ENCODE assay signal across 12 mouse cellular contexts in genomic region chr5:144247906-144248585, GRCm38 (mm10). TPM values are rescaled to one million over a fixed set of nuclear protein-coding genes. Genes with fewer than 3 reads are reported as not detected.
DNase-seq lines count a peak whose midpoint lies in the region; ATAC-seq and TF ChIP-seq lines count a peak whose summit lies in the region.
"Had no signal": no experiment of that assay in that cellular context is flagged by ENCODE, and none has a peak within 500 bp of the region (broad histone marks: within the 10 kb centered on the region; RNA-seq: fewer than 3 reads in every experiment).

No protein-coding gene starts in this region.

- no peaks in the 10 kb centered on the region for H3K27me3 ChIP-seq in heart, adult 2 months (ENCODE audit: control insufficient read depth, insufficient read depth, low read length)
- no peaks in the 10 kb centered on the region for H3K27me3 ChIP-seq in heart, embryonic 10.5 days (ENCODE audit: insufficient read depth, poor library complexity, severe bottlenecking)
- no peaks in the 10 kb centered on the region for H3K27me3 ChIP-seq in intestine, embryonic 14.5 days (replicated peaks; ENCODE audit: control insufficient read depth, insufficient read depth, low read length)
- H3K27me3 ChIP-seq: neural tube, embryonic 13.5 days had no signal

- H3K27ac ChIP-seq in heart, adult 2 months = peak overlapping the region; percentile 26
- H3K27ac ChIP-seq in heart, embryonic 10.5 days = no peak overlapping the region
- H3K27ac ChIP-seq in intestine, embryonic 14.5 days (ENCODE audit: low read depth) = no peak overlapping the region; the same call in 1 of the 2 replicates
- H3K27ac ChIP-seq: liver, embryonic 14.5 days; neural tube, embryonic 13.5 days had no signal

- ATAC-seq in intestine, embryonic 14.5 days (replicated peaks; ENCODE audit: low FRiP score, low TSS enrichment, low read depth) = peak; percentile 56; the same call in 1 of the 2 replicates
- peak; percentile 69 for ATAC-seq in megakaryocyte progenitor cell, adult 5-6 weeks (replicated peaks; ENCODE audit: poor library complexity)
- no peak for ATAC-seq in CD4-positive, CD25-positive, alpha-beta regulatory T cell, adult 4 months
- no peak for ATAC-seq in erythroblast, adult 5-6 weeks (replicated peaks; ENCODE audit: low FRiP score, poor library complexity, severe bottlenecking)

- intact Hi-C loops in heart, adult 2 months (cut with DNase I) = no loop called here

- H3K4me2 ChIP-seq in intestine, embryonic 14.5 days (ENCODE audit: low read length) = no peak overlapping the region
- H3K4me2 ChIP-seq: neural tube, embryonic 13.5 days had no signal

- no peaks in the 10 kb centered on the region for H3K36me3 ChIP-seq in heart, adult 2 months (ENCODE audit: control insufficient read depth, insufficient read depth, low read length)
- no peaks in the 10 kb centered on the region; the same call in 1 of the 2 replicates for H3K36me3 ChIP-seq in heart, embryonic 10.5 days
- H3K36me3 ChIP-seq in intestine, embryonic 14.5 days (ENCODE audit: control insufficient read depth, insufficient read depth, low read length) = no peaks in the 10 kb centered on the region
- H3K36me3 ChIP-seq: neural tube, embryonic 13.5 days had no signal

- peaks cover 4% of the 10 kb centered on the region for H3K4me1 ChIP-seq in heart, adult 2 months (ENCODE audit: control insufficient read depth, insufficient read depth, low read length)
- peaks cover 7% of the 10 kb centered on the region; the same call in 1 of the 2 replicates for H3K4me1 ChIP-seq in heart, embryonic 10.5 days
- peaks cover 15% of the 10 kb centered on the region for H3K4me1 ChIP-seq in intestine, embryonic 14.5 days (replicated peaks; ENCODE audit: control insufficient read depth, insufficient read depth, low read length)
- H3K4me1 ChIP-seq: neural tube, embryonic 13.5 days had no signal

- 31% methylated on average over 10 of the region's 10 CpGs for WGBS in heart, adult 2 months
- WGBS in heart, embryonic 10.5 days = 63% methylated on average over 10 of the region's 10 CpGs
- 51% methylated on average over 10 of the region's 10 CpGs for WGBS in intestine, embryonic 14.5 days

- TF ChIP-seq POLR2A in heart, adult 2 months (IDR thresholded peaks at IDR 0.05; ENCODE audit: insufficient read depth, low read depth, low read length) = no peak

- no peak overlapping the region for H3K9ac ChIP-seq in heart, adult 2 months (ENCODE audit: low read depth, low read length)
- H3K9ac ChIP-seq in intestine, embryonic 14.5 days (ENCODE audit: low read length) = no peak overlapping the region
- H3K9ac ChIP-seq: liver, embryonic 14.5 days; neural tube, embryonic 13.5 days had no signal

- no peak overlapping the region for H3K4me3 ChIP-seq in heart, adult 2 months
- H3K4me3 ChIP-seq in heart, embryonic 10.5 days = no peak overlapping the region
- no peak overlapping the region for H3K4me3 ChIP-seq in intestine, embryonic 14.5 days (ENCODE audit: low read depth, low read length)
- H3K4me3 ChIP-seq: neural tube, embryonic 13.5 days had no signal

- H3K79me2 ChIP-seq in heart, adult 2 months (replicated peaks; ENCODE audit: control insufficient read depth, insufficient read depth, low read length) = no peaks in the 10 kb centered on the region

- peaks cover 4% of the 10 kb centered on the region; the same call in 1 of the 2 replicates for H3K9me3 ChIP-seq in heart, embryonic 10.5 days
- H3K9me3 ChIP-seq in intestine, embryonic 14.5 days (ENCODE audit: control insufficient read depth, low read length) = peaks cover 7% of the 10 kb centered on the region; the same call in 1 of the 2 replicates

- TF ChIP-seq CTCF in heart, adult 2 months (IDR thresholded peaks at IDR 0.05) = no peak

- peak in 1 of 2 experiments; percentile 64 for DNase-seq in heart, adult 2 months
- DNase-seq in heart, embryonic 10.5 days (ENCODE audit: low spot score) = no peak
- peak; percentile 53 for DNase-seq in adrenal gland, postnatal 14 days
- DNase-seq in intestine, embryonic 14.5 days (ENCODE audit: low spot score) = no peak
- DNase-seq in T-cell, adult 2 months (ENCODE audit: low spot score) = no peak
- DNase-seq: kidney, postnatal 25 days had no signal

- TF ChIP-seq EP300 in heart, adult 2 months (IDR thresholded peaks at IDR 0.05; ENCODE audit: insufficient read depth, low read depth, low read length) = peak; percentile 78; the same call in 1 of the 2 replicates

RNA-seq across cellular contexts. Expression of gene Bri3, which starts 3.8 kb away (rescaled TPM):
- 100 to 1,000 TPM; 129 to 152 TPM for total RNA-seq in heart, adult 2 months (2021)
- polyA plus RNA-seq in heart, adult 2 months (2012; rRNA removed) = 240 and 258 TPM in 2 replicates
- 104 and 110 TPM in 2 replicates for polyA plus RNA-seq in heart, embryonic 10.5 days (2016; fragmentation: Nextera tagmentation; extraction: Ambion mirVana)
- total RNA-seq in adrenal gland, postnatal 14 days (2021) = 123 and 128 TPM in 2 replicates
- 103 and 118 TPM in 2 replicates for polyA plus RNA-seq in intestine, embryonic 14.5 days (2014; fragmentation: Nextera tagmentation; extraction: Ambion mirVana)
- total RNA-seq in megakaryocyte progenitor cell, adult 5-6 weeks (2015) = 23.8 and 25.6 TPM in 2 replicates
- total RNA-seq in megakaryocyte progenitor cell, adult 5-6 weeks (2017) = 7.8 and 15.5 TPM in 2 replicates
- polyA plus RNA-seq in CD4-positive, CD25-positive, alpha-beta regulatory T cell, adult 4 months (2017; shearing (Covaris generic)) = 1 to 10 TPM; 2.6 to 5.2 TPM
- total RNA-seq in erythroblast, adult 5-6 weeks (2015; ENCODE audit: low replicate concordance) = 1.9 and 9.0 TPM in 2 replicates
- total RNA-seq in erythroblast, adult 5-6 weeks (2017; ENCODE audit: low replicate concordance) = 7.6 and 19.7 TPM in 2 replicates

RNA-seq across cellular contexts. Expression of gene Tecpr1, which starts 24.6 kb away (rescaled TPM):
- total RNA-seq in heart, adult 2 months (2021) = 10 to 100 TPM; 24.2 to 27.6 TPM
- 33.7 and 34.9 TPM in 2 replicates for polyA plus RNA-seq in heart, adult 2 months (2012; rRNA removed)
- 15.1 and 18.7 TPM in 2 replicates for polyA plus RNA-seq in heart, embryonic 10.5 days (2016; fragmentation: Nextera tagmentation; extraction: Ambion mirVana)
- 79.1 and 89.2 TPM in 2 replicates for total RNA-seq in adrenal gland, postnatal 14 days (2021)
- 18.9 and 19.4 TPM in 2 replicates for polyA plus RNA-seq in intestine, embryonic 14.5 days (2014; fragmentation: Nextera tagmentation; extraction: Ambion mirVana)
- 2.0 and 2.3 TPM in 2 replicates for total RNA-seq in megakaryocyte progenitor cell, adult 5-6 weeks (2015)
- 2.1 and 2.5 TPM in 2 replicates for total RNA-seq in megakaryocyte progenitor cell, adult 5-6 weeks (2017)
- 100 to 1,000 TPM in 1 of 2 experiments, 10 to 100 TPM in 1; 78.5 to 109 TPM for polyA plus RNA-seq in CD4-positive, CD25-positive, alpha-beta regulatory T cell, adult 4 months (2017; shearing (Covaris generic))
- total RNA-seq in erythroblast, adult 5-6 weeks (2015; ENCODE audit: low replicate concordance) = 0.38 and 2.1 TPM in 2 replicates
- 0.56 and 0.94 TPM in 2 replicates for total RNA-seq in erythroblast, adult 5-6 weeks (2017; ENCODE audit: low replicate concordance)

RNA-seq across cellular contexts. Expression of gene Bhlha15, which starts 58.0 kb away (rescaled TPM):
- not detected for total RNA-seq in heart, adult 2 months (2021)
- 0.08 and 0.12 TPM in 2 replicates for polyA plus RNA-seq in heart, adult 2 months (2012; rRNA removed)
- 1.3 TPM in 2 replicates for polyA plus RNA-seq in heart, embryonic 10.5 days (2016; fragmentation: Nextera tagmentation; extraction: Ambion mirVana)
- total RNA-seq in adrenal gland, postnatal 14 days (2021) = 0.63 and 1.1 TPM in 2 replicates
- polyA plus RNA-seq in intestine, embryonic 14.5 days (2014; fragmentation: Nextera tagmentation; extraction: Ambion mirVana) = 0.19 and 3.9 TPM in 2 replicates
- 1.3 and 2.4 TPM in 2 replicates for total RNA-seq in megakaryocyte progenitor cell, adult 5-6 weeks (2015)
- total RNA-seq in megakaryocyte progenitor cell, adult 5-6 weeks (2017) = 1.5 TPM in 2 replicates
- under 1 TPM in 1 of 2 experiments, not detected in 1; 0.39 TPM for polyA plus RNA-seq in CD4-positive, CD25-positive, alpha-beta regulatory T cell, adult 4 months (2017; shearing (Covaris generic))
- total RNA-seq in erythroblast, adult 5-6 weeks (2015; ENCODE audit: low replicate concordance) = 0.19 TPM in 1 of 2 replicates, not detected in the other
- total RNA-seq in erythroblast, adult 5-6 weeks (2017; ENCODE audit: low replicate concordance) = not detected in 2 replicates
- total RNA-seq: gastrocnemius, adult 8-10 months had no signal

Comparison
In these comparisons a context has a peak if more than half of its experiments do, and no peak if none do; other contexts are left out.
1. ATAC-seq: peak in intestine, embryonic 14.5 days (single experiment) and megakaryocyte progenitor cell, adult 5-6 weeks (single experiment); none in CD4-positive, CD25-positive, alpha-beta regulatory T cell, adult 4 months (single experiment) and erythroblast, adult 5-6 weeks (single experiment).
2. RNA of gene Tecpr1, which starts 24.6 kb away (total RNA-seq): 79.1 to 89.2 TPM in adrenal gland, postnatal 14 days and 24.2 to 27.6 TPM in heart, adult 2 months; 2.0 to 2.5 TPM in megakaryocyte progenitor cell, adult 5-6 weeks and 0.38 to 2.1 TPM in erythroblast, adult 5-6 weeks; every median in the first group is over 4 times any median in the second.